Comparison of ENCODE assay signal across 19 mouse cellular contexts in genomic region chr15:78170708-78171107, GRCm38 (mm10). TPM values are rescaled to one million over a fixed set of nuclear protein-coding genes. Genes with fewer than 3 reads are reported as not detected.
DNase-seq lines count a peak whose midpoint lies in the region; ATAC-seq and TF ChIP-seq lines count a peak whose summit lies in the region.
"Had no signal": no experiment of that assay in that cellular context is flagged by ENCODE, and none has a peak within 500 bp of the region (broad histone marks: within the 10 kb centered on the region; RNA-seq: fewer than 3 reads in every experiment).

No protein-coding gene starts in this region.

- peaks cover 36% of the 10 kb centered on the region for H3K4me1 ChIP-seq in thymus, adult 2 months (replicated peaks; ENCODE audit: control insufficient read depth, insufficient read depth, low read length)

- no peaks in the 10 kb centered on the region for H3K36me3 ChIP-seq in thymus, adult 2 months (ENCODE audit: control insufficient read depth, insufficient read depth, low read length)
- H3K36me3 ChIP-seq: lung, embryonic 15.5 days had no signal

- DNase-seq in B cell, adult 2 months: peak; percentile 77 to 80
- DNase-seq in CD8-positive naive resting alpha-beta T cell, adult 2 months (ENCODE audit: low read depth in 2 of 2, low spot score in 2 of 2): peak; percentile 48 to 55
- peak; percentile 77 for DNase-seq in thymus, adult 2 months
- no peak for DNase-seq in heart, postnatal 36 days
- DNase-seq in layer of hippocampus, adult 11-12 months (ENCODE audit: low spot score): no peak
- DNase-seq: adrenal gland, postnatal 10 days; cerebellum, postnatal 25 days; kidney, adult 2 months; kidney, postnatal 4 days; liver had no signal

- intact Hi-C loops in heart, postnatal 36 days (cut with DNase I): loop anchor here (5.0 kb wide), 2 partner anchors 257 to 357 kb away; partner anchors contain the start of gene Kctd17

- peak overlapping the region; percentile 68; the same call in 1 of the 2 replicates for H3K27ac ChIP-seq in thymus, adult 2 months (ENCODE audit: control insufficient read depth, insufficient read depth, low read length)
- H3K27ac ChIP-seq: embryonic facial prominence, embryonic 10.5 days; hindbrain, embryonic 12.5 days; lung, embryonic 15.5 days; midbrain, embryonic 10.5 days had no signal

- no peak for TF ChIP-seq POLR2A in thymus, adult 2 months (IDR thresholded peaks at IDR 0.05; ENCODE audit: control insufficient read depth, extremely low read depth, insufficient read depth, low read length, poor library complexity)

- H3K4me3 ChIP-seq in thymus, adult 2 months (ENCODE audit: control insufficient read depth, insufficient read depth, low read length): peak overlapping the region; percentile 34
- H3K4me3 ChIP-seq: embryonic facial prominence, embryonic 10.5 days; hindbrain, embryonic 12.5 days; lung, embryonic 15.5 days; midbrain, embryonic 10.5 days had no signal

- H3K27me3 ChIP-seq in thymus, adult 2 months (ENCODE audit: control insufficient read depth, insufficient read depth, low read length): no peaks in the 10 kb centered on the region
- H3K27me3 ChIP-seq: hindbrain, embryonic 12.5 days; lung, embryonic 15.5 days had no signal

- WGBS in thymus, adult 2 months: 59% methylated on average over 15 of the region's 15 CpGs

- ATAC-seq in neutrophil, adult 5-6 weeks (ENCODE audit: extremely low read depth, insufficient number of reproducible peaks, low FRiP score, poor library complexity, severe bottlenecking): peak; percentile 21; the same call in 1 of the 2 replicates
- ATAC-seq in erythroblast, adult 5-6 weeks (replicated peaks; ENCODE audit: low FRiP score, poor library complexity, severe bottlenecking): no peak

- no peak for TF ChIP-seq CTCF in thymus, adult 2 months (IDR thresholded peaks at IDR 0.05; ENCODE audit: borderline replicate concordance, control insufficient read depth, extremely low read depth, insufficient read depth, low read length, poor library complexity)

RNA-seq across cellular contexts. Expression of gene Ift27, which starts 3.2 kb away (rescaled TPM):
- total RNA-seq in neutrophil, adult 5-6 weeks (2017): 5.5 and 7.6 TPM in 2 replicates
- polyA plus RNA-seq in thymus, adult 2 months (2012; rRNA removed): 63.3 and 97.2 TPM in 2 replicates
- 10 to 100 TPM; 11.4 to 13.4 TPM for total RNA-seq in heart, postnatal 36 days (2021)
- 15.7 and 24.4 TPM in 2 replicates for total RNA-seq in erythroblast, adult 5-6 weeks (2015; ENCODE audit: low replicate concordance)
- 2.0 and 4.6 TPM in 2 replicates for total RNA-seq in erythroblast, adult 5-6 weeks (2017; ENCODE audit: low replicate concordance)

RNA-seq across cellular contexts. Expression of gene Pvalb, which starts 35.5 kb away (rescaled TPM):
- total RNA-seq in neutrophil, adult 5-6 weeks (2017): not detected in 2 replicates
- polyA plus RNA-seq in thymus, adult 2 months (2012; rRNA removed): 0.37 and 0.71 TPM in 2 replicates
- under 1 TPM; 0.42 to 0.57 TPM for total RNA-seq in heart, postnatal 36 days (2021)
- total RNA-seq in erythroblast, adult 5-6 weeks (2015; ENCODE audit: low replicate concordance): not detected in 2 replicates
- not detected in 2 replicates for total RNA-seq in erythroblast, adult 5-6 weeks (2017; ENCODE audit: low replicate concordance)
- polyA plus RNA-seq: embryonic facial prominence, embryonic 10.5 days; neural tube, embryonic 11.5 days; stomach, embryonic 14.5 days had no signal

RNA-seq across cellular contexts. Expression of gene Cacng2, which starts 50.9 kb away (rescaled TPM):
- not detected in 2 replicates for total RNA-seq in neutrophil, adult 5-6 weeks (2017)
- not detected in 2 replicates for polyA plus RNA-seq in thymus, adult 2 months (2012; rRNA removed)
- not detected for total RNA-seq in heart, postnatal 36 days (2021)
- total RNA-seq in erythroblast, adult 5-6 weeks (2015; ENCODE audit: low replicate concordance): not detected in 2 replicates
- total RNA-seq in erythroblast, adult 5-6 weeks (2017; ENCODE audit: low replicate concordance): not detected in 2 replicates
- polyA plus RNA-seq: heart, embryonic 14.5 days; lung, embryonic 15.5 days had no signal

Comparison
In these comparisons a context has a peak if more than half of its experiments do, and no peak if none do; other contexts are left out.
1. DNase-seq: peak in B cell, adult 2 months (2 of 2), CD8-positive naive resting alpha-beta T cell, adult 2 months (2 of 2) and thymus, adult 2 months (single experiment); none in heart, postnatal 36 days (0 of 2) and layer of hippocampus, adult 11-12 months (single experiment).